Mouse (Mus musculus) urinary bladder, postnatal 36 days (tissue): ENCODE results near the gene Cyp2d12.
"Not testable (repeated sequence)": the region's sequence is repeated elsewhere in the genome, so short reads cannot be mapped to it uniquely, and the experiment has no call there.

Experiments used
- DNase-seq, 2 experiments: peaks; one replicate each; pipeline ENCODE4 v3.0.0; 2022; ENCODE audit warnings: low spot score in 2 of 2, mixed read lengths in 1 of 2

Gene Cyp2d12

GRCm38 (mm10) chr15:82554531-82555230 lies at the start of gene Cyp2d12:
Cyp2d12 (plus strand) TSS chr15:82555072.
- DNase-seq = no peak

GRCm38 (mm10) chr15:82506971-82507370 lies 47.9 kb upstream of the Cyp2d12 start:
- no peak for DNase-seq

GRCm38 (mm10) chr15:82507740-82508139 lies 47.1 kb upstream of the Cyp2d12 start:
- not testable (repeated sequence) for DNase-seq

GRCm38 (mm10) chr15:82509495-82509894 lies 45.4 kb upstream of the Cyp2d12 start:
- DNase-seq = not testable (repeated sequence)

GRCm38 (mm10) chr15:82510500-82510899 lies 44.4 kb upstream of the Cyp2d12 start:
- not testable (repeated sequence) for DNase-seq

GRCm38 (mm10) chr15:82512111-82512510 lies 42.8 kb upstream of the Cyp2d12 start:
- not testable (repeated sequence) for DNase-seq

GRCm38 (mm10) chr15:82516174-82516573 lies 38.7 kb upstream of the Cyp2d12 start:
- DNase-seq = not testable (repeated sequence)

- not testable (repeated sequence) for DNase-seq
Measured at GRCm38 (mm10) chr15:82527371-82527770, 27.5 kb upstream of the Cyp2d12 start.

- not testable (repeated sequence) for DNase-seq
Measured at GRCm38 (mm10) chr15:82532721-82533120, 22.2 kb upstream of the Cyp2d12 start.

- not testable (repeated sequence) for DNase-seq
Measured at GRCm38 (mm10) chr15:82542976-82543375, 11.9 kb upstream of the Cyp2d12 start.

GRCm38 (mm10) chr15:82544561-82544960 lies 10.3 kb upstream of the Cyp2d12 start:
- DNase-seq = not testable (repeated sequence)

GRCm38 (mm10) chr15:82547753-82548152 lies 7.1 kb upstream of the Cyp2d12 start:
- not testable (repeated sequence) for DNase-seq

- not testable (repeated sequence) for DNase-seq
Measured at GRCm38 (mm10) chr15:82553211-82553610, 1.7 kb upstream of the Cyp2d12 start.

- DNase-seq = no peak
Measured at GRCm38 (mm10) chr15:82572856-82573255, 18.0 kb downstream of the Cyp2d12 start.

GRCm38 (mm10) chr15:82579071-82579470 lies 24.2 kb downstream of the Cyp2d12 start:
- DNase-seq = no peak

GRCm38 (mm10) chr15:82582621-82583020 lies 27.7 kb downstream of the Cyp2d12 start:
- DNase-seq = peak; percentile 5 to 14
